Mouse (Mus musculus): ENCODE measurements around the gene Tmem144.

GRCm38 (mm10) chr3:79813814-79814490 is 38.6 kb downstream of the Tmem144 start:
- peak; percentile 86 for TF ChIP-seq CTCF (conservative IDR thresholded peaks at IDR 0.05; ENCODE audit: low read length)
- TF ChIP-seq POU5F1 (IDR thresholded peaks at IDR 0.05; ENCODE audit: borderline replicate concordance, low read length) = no peak
- TF ChIP-seq NANOG (IDR thresholded peaks at IDR 0.05; ENCODE audit: borderline replicate concordance, low read length) = no peak
